Mouse (Mus musculus): ENCODE measurements at regions not wholly inside any gene's neighbourhood (a gene's known extent, or its start where the extent isn't known, plus 50 kb on each side); places are given as distances from the start of the nearest gene placed in this dataset.

DNA sequence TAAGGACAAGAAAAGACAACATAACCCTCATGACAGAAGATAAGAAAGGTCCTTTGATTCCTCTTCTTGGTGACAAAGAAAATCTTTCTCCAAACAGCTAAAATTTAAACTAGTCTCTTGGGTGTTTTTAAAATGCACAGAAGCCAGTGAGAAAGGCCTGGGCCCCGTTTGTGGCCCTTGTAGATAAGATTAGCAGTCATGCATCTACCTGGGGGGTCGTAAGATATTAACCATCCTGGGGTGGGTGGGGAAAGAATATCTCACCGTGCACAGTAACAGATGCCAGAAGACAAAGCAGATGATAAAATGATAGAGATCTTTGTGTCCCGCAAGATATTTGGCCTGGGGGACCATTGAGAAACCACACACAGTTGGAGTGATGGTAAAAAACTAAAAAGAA, 51.5 kb upstream of the Atp2b1 start:
- ATAC-seq (replicated peaks; ENCODE audit: low FRiP score, poor library complexity, severe bottlenecking) = no peak

GRCm38 (mm10) chr10:98864384-98864783, 49.8 kb upstream of the Atp2b1 start:
- no peak for ATAC-seq (replicated peaks; ENCODE audit: low FRiP score, poor library complexity, severe bottlenecking)

Measured in erythroblast, adult 5-6 weeks (primary cell).